Mouse (Mus musculus) hematopoietic stem cell, adult 5-6 weeks (primary cell): Measurements from ENCODE around the gene Hoxb8. TPM values are rescaled to one million over a fixed set of nuclear protein-coding genes. Genes with fewer than 3 reads are reported as not detected.

Source experiments
- ATAC-seq, 2 experiments: fragments of 125-278 bp in 1 of 2; replicated peaks in 1 of 2; 2 replicates each; pipeline ENCODE4 v1.8.0; 2016 to 2017; ENCODE audit warnings: inconsistent platforms in 2 of 2, mild to moderate bottlenecking in 2 of 2, moderate number of reproducible peaks in 2 of 2, low read depth in 1 of 2, moderate TSS enrichment in 1 of 2; ENCODE audit not compliant: low FRiP score in 2 of 2, poor library complexity in 2 of 2, severe bottlenecking in 2 of 2, insufficient read depth in 1 of 2, low TSS enrichment in 1 of 2
- total RNA-seq: library from RNA; stranded (forward); fragments of 172-1452, 232-1000 nt; gene quantifications from 2 replicates; pipeline ENCODE4 v1.2.3, GENCODE M21; 2017

Gene Hoxb8
- total RNA-seq, 1 experiment from 2014 or later = not detected

DNA sequence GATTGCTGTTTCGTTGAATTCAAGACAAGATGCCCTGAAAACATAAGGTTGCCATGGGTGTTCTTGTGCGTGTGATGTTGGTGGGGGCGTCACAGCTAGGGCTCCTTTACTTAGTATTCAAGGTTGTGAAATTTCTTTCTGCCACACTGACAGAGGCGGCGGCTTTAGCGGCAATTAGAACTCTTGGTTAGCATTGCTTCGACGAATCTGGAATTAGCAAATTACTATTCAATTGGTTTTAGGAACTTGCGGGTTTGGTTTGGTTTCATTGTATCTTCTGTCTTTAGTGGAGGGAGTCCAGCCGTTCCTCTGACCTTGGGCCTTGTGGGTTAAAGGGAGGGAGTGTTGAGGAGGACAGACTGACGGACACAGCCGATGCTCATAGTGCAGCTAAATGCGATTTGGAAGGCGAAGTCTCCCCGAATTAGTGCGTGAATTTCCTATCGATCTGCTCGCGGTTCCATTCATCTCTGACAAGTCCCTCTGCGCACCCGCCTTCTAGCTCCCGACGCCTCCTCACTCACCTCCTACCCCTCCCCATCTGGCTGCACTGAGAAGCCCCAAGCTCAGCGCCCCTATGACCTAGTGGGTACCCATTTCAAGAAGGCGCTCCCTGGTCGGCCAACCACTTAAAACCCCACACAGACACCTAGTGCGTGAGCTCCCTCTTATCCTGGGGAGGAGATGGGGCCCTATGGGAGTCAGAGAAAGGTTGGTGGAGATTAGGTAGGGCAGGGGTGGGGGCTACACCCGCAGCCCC lies 36.1 kb downstream of the Hoxb8 start, which contains the start of gene Hoxb4:
TSS of gene Hoxb4 (plus strand) at position 660 of the 760 bp plus-strand sequence.
- ATAC-seq = no peak

DNA sequence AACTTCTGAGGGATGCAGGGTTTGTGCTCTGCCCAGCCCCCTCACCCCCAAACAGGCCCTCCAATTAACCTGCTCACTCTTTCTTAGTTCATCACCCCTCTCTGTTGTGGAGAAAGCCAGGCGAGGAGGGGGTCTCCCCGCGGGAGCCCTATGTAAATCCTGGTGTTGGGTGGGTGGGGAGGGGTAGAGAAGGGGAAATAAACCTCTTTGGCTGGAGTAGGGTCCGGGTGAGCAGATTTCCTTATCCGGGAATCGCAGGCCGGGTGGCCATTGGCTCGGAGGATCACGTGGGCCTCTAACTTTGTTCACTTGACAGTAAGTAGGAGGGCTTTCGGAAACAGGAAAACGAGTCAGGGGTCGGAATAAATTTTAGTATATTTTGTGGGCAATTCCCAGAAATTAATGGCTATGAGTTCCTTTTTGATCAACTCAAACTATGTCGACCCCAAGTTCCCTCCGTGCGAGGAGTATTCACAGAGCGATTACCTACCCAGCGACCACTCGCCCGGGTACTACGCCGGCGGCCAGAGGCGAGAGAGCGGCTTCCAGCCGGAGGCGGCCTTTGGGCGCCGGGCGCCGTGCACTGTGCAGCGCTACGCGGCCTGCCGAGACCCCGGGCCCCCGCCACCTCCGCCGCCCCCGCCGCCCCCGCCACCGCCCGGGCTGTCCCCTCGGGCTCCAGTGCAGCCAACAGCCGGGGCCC lies 36.8 kb downstream of the Hoxb8 start:
- ATAC-seq = peak; percentile 70 to 73; a peak in 3 of 4 replicates

DNA sequence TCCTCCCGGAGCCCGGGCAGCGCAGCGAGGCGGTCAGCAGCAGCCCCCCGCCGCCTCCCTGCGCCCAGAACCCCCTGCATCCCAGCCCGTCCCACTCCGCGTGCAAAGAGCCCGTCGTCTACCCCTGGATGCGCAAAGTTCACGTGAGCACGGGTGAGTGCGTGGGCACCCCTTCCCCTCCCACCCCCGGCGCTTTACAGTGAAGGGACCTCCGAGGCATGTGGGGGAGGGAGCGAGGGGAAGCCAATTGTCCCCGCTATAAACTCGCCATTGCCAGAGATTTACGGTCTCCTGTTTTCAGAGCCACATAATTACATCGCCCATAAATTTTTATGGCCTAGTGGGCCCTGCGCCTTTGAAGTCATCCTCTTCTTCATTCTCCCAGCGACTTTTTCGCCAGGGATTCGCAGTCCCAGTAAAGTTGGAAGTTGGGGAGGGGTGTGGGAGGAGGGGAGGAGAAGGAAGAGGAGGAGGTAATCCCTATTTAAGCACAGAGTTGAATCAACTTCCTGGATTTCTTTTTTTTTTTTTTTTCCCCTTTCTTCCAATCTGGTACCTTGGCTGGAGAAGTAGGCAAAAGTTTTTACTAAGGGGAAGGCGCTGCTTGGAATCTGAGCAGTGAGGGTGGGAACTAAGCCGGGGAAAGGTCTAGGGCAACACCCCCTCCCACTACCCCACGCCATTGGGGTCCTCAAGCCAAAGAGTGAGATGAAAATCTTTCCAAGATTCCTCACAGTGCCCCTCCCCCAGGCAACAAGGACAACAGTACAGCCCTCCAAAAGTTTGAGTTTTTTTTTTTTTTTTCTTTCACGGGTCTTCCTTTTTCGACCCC lies 37.6 kb downstream of the Hoxb8 start:
- no peak for ATAC-seq

DNA sequence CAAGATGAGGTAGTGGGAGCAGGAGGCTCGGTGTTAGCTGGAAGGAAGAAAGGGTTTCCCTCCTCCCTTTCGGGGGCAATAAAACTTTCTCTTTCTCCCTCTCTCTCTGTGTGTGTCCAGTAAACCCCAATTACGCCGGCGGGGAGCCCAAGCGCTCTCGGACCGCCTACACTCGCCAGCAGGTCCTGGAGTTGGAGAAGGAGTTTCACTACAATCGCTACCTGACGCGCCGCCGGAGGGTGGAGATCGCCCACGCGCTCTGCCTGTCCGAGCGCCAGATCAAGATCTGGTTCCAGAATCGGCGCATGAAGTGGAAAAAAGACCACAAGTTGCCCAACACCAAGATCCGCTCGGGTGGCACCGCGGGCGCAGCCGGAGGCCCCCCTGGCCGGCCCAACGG lies 38.2 kb downstream of the Hoxb8 start:
- ATAC-seq = peak; percentile 14 to 24; a peak in 1 of 4 replicates

DNA sequence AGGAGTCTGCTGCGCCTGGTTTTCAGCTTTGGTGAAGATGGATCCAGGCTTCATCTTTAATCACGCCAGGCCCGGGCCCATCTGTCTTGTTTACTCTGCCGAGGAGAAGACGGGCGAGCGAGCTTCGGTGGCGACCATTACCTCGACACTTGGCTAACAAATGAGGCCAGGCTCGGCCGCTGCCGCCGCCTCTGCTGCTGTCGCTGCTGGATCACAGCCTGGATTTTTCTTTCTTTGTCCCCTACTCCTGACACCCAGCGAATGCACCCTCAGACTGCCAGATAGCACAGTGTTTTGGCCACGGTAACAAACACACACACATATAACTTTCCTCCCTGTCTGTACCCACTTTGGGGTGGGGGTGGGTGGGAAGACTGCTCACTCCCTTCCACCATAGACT lies 39.0 kb downstream of the Hoxb8 start:
- ATAC-seq = no peak

DNA sequence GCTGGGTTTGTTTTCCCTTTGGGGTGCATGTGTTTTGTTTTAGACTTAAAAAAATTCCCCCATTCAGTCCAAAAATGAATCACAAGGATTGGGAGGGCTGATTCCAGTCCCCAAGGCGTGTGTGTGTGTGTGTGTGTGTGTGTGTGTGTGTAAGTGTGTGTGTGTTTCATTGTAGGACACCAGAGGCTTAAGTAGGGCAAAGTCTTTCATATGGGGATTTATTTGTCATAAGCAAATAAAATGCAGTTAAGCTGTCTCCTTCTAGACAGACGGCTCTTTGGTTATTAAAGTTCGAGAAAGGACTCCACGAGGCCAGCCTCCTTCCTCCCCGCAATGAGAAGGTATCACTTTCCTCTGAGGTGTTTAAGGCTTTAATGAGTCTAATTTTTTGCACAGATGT lies 40.1 kb downstream of the Hoxb8 start:
- ATAC-seq = no peak

DNA sequence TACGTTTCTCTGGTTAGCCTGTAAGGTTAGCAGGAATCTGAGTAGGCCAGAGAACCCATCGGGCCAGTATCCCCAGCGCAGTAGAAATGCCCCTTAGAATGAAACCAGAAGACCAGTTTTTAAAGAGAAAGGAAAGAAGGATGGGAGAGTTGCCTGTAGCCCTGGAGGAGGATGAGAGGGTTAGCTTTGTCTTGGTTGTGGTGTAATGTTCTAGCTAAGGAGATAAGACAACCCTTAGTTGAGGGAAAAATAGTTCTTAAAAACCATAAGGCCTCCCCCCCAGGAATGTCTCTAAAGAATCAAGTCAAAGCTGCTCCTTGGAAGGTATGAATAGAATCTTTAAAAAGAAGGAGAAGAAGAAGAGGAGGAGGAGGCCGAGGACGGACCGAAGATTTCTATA lies 41.0 kb downstream of the Hoxb8 start:
- ATAC-seq = no peak

DNA sequence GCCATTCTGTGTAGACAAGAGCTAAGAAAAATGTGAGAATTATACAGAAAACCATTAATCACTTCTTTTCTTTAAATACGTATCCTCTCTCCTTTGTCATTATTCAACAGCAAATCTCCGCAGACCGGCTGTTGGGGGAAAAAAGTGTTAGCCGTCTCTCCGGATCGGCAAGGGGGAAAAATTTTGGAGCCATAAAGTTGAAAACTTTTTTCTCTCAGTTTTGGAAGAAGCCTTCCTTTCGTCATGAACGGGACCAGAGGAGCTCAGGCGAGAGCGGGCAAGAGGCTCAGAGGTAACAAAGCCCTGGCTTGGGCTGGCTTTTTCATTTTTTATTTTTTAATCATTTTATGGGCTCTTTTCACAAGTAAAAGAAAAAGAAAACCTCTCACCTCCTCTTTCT lies 41.4 kb downstream of the Hoxb8 start, which contains the start of gene Hoxb3:
TSS of gene Hoxb3 (plus strand) at position 173 of the 400 bp plus-strand sequence.
- no peak for ATAC-seq

DNA sequence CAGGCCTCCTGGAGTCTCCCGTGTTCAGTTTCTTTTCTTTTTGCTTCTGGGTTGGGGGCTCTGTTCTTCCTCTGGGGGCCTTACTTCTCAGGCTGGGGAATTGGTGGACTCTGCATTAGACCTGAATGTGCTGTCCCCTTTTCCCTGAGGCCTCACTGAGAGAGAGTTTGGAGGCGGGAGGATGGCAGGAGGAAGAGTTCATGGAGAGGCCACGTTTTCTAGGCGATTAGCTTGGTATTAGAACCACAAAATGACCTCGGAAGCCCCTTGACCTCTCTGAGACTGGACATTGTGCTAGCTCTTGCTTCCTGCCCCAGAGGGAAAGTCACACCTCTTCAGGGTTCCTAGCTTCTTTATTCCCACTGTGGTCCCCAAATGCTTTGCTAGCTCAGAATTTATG lies 42.4 kb downstream of the Hoxb8 start:
- no peak for ATAC-seq

DNA sequence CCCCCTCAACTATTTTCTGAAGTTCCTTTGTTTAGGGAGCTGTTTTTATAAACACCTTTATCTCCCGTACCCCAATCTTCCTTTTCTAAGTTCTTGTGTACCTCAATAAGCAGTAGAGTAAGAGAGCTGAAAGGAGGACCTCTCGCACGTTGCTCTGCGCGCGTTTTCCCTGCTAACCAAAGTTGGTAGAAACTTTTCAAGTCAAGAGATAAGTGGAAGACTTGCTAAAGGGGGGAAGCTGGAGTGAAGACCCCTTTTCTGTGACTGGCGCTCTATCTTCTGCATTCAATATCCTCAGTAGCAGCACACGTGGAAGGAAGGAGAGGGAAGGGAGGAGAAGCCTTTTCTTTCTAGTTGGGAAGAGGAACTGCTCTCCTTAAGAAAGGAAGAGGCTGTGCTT lies 43.3 kb downstream of the Hoxb8 start:
- ATAC-seq = no peak

DNA sequence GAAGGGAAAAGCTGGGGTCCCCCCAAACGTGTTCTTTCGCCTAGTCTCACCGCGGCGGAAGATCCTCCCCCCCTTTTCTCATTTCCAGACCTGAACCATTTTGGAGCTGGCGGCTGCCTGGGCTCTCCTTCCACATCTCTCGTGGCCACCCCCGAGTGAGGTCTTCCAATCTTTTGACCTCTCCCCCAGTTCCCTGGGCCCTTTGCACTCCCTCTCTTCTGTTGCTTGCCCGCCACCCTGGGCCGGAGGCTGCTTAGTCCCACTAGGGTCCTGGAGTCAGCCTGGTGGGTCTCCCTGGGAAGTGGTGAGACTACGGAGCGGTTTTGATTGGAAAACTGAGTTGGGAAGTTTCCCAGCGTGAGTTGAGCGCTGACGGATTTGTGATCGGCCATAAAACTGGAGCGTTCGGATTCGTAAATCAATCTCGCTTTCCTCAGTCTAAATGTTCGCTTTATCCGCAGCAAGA lies 44.1 kb downstream of the Hoxb8 start:
- no peak for ATAC-seq

DNA sequence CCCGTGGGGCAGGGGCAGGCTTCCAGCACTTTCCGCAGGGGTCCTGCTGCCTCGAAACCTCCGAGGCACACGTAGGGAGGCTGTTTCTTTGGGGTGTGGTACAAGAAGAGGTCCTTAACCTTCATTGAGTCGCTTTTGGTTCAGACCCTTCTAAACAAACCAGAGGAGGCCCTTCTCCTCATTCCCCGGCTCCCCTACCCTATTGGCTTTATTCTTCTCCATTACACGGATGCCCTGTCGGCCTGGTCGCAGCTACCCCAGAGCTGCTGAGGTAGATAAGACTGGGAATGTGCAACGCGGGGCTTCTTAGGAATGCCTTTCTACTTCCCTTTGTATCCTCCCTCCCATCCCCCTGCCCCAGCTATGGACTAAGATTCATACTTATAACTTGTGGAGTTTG lies 45.0 kb downstream of the Hoxb8 start:
- no peak for ATAC-seq

DNA sequence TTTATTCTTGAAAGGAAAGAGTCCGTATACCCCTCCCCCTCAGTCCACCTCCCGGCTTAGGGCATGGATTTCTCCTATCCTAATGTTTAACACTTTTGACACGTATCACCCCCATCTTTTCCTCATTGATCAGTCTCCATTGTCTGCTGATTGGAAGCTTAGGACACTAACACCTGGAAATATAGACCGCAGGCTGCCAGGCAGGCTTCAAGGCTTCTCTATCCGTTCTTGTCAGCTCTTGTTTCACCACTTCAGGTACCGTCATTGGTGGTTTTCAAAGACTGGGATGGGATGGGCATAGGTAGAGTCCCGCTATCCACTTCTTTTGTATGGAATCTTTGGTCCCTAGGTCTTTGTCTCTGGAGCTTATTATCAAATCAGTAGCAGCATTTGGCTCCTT lies 45.4 kb downstream of the Hoxb8 start:
- ATAC-seq = no peak

DNA sequence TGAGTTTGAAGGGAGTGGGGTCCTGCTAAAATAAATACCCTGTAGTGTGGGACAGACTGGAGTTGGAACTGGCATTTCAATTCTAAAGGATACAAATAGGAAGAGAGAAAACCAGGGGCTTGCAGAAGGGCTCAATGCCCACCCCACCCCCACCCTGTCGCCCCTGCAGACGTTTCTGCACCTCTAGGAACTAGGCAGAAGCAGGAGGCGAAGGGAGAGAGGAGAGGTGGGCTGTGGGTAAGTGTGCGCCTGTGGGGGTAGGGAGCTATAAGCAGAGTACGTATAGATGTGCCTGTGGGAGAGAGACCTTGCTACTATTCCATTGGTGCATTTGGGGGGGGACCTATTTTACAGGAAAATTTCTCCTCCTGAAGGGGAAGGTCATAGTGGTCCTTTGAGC lies 46.0 kb downstream of the Hoxb8 start:
- no peak for ATAC-seq

DNA sequence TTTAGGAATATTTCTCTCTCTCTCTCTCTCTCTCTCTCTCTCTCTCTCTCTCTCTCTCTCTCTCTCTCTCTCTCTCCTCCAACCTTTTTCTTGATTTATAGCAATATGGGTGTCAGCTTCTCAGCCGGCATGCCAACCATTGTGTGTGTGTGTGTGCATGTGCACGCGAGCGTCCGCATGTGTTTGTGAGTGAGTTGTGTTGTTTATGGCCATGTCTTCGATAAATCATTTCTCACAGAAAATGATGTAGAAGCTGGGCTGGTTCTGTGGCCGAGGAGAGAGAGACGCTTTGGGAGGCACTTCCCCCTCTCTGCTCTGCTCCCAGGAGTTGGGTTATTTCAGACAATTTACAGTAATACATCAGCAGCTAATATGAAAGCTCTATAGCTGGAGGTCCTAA lies 46.9 kb downstream of the Hoxb8 start:
- ATAC-seq = no peak

DNA sequence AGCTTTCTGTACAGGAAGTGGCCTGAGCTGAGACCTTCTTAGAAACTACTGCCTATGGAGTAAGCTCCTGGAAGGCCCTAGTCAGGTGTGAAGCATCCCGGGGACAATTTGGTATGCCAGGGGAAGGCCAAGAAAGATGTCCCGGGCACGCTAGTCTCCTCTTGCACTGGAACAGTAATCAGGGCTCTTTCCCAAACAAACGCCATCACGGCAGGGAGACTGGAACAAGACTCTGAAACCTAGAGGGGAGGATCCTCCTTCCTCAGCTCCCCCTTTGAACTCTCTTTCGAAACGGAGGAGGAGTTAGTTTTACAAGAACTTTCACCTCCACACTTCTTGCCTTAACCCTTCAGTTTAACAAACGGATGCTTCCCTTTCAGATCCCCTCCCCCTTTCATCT lies 50.4 kb downstream of the Hoxb8 start:
- no peak for ATAC-seq

DNA sequence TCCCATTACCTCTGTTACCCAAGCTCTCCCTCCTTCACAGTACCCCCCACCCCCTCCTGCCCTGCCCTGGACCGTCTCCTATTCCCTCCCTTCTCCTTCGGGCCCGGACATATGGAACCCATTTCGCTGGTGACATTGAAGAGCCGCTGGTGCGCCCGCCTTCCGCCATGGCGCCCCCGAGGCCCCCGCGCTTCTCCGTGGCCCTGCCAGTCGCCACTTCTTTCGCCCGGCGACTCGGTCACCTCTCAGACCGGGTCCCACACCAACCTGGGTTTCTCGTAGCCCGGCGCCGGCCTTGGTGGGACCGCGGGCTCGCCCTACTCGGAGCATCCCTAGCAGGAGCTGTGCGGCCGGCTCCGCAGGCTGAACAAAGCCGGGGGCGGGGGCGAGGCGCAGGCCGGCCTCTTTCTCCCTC lies 50.9 kb downstream of the Hoxb8 start:
- ATAC-seq = no peak
